Mouse (Mus musculus) cortical plate, adult 2 months (tissue): ENCODE measurements around the gene Tsc1.

Source experiments
- CTCF ChIP-seq: fragments of 200-500 bp; IDR thresholded peaks from 2 replicates; pipeline ENCODE4 v1.5.1; 2011; ENCODE audit warnings: mild to moderate bottlenecking, control low read depth, low read length; ENCODE audit not compliant: insufficient read depth; ENCODE audit errors: extremely low read depth
- POLR2A ChIP-seq: fragments of 200-500 bp; IDR thresholded peaks from 2 replicates; pipeline ENCODE4 v1.6.1; 2011; ENCODE audit warnings: mild to moderate bottlenecking, low read length, control low read depth; ENCODE audit not compliant: insufficient read depth; ENCODE audit errors: extremely low read depth

DNA sequence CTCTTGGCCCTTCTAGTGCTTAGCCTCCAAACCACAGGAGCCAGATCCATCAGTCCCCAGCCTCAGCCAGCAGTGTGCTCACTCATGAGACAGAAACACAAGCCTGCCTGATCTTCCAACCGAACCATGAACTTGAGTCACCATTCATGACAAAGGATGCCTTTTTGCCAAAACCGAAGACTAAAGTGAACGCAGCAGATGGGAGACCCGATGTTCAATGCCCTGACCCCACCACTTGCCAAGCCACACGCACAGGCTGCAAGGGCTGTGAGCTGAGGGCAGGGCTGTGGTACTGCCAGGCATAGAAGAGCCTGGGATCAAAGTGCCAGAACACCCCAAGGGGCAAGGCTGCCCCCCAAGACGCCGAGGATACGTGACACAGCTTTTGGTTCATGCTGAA lies 72.0 kb downstream of the Tsc1 start:
- TF ChIP-seq CTCF (no peak), POLR2A (no peak)
